Mouse (Mus musculus) CH12.LX (cell line): ENCODE data around the gene Gm44511.

Source experiments
- CTCF ChIP-seq, 2 experiments: IDR thresholded peaks in 1 of 2; conservative IDR thresholded peaks in 1 of 2; 2 replicates each; pipeline ENCODE4 v1.5.1; 2011 to 2012; ENCODE audit warnings: low read depth in 2 of 2, low read length in 2 of 2, improper control_type of control experiment in 1 of 2, inconsistent platforms in 1 of 2, mild to moderate bottlenecking in 1 of 2, moderate library complexity in 1 of 2
- ETS1 ChIP-seq: conservative IDR thresholded peaks from 2 replicates; pipeline ENCODE4 v1.6.1; 2012; ENCODE audit warnings: low read depth, mild to moderate bottlenecking, inconsistent platforms, low read length, improper control_type of control experiment, moderate library complexity
- GABPA ChIP-seq: IDR thresholded peaks from 2 replicates; pipeline ENCODE4 v1.6.1; 2012; ENCODE audit warnings: low read depth, low read length, improper control_type of control experiment, inconsistent platforms; ENCODE audit not compliant: insufficient replicate concordance
- HCFC1 ChIP-seq: IDR thresholded peaks from 2 replicates; pipeline ENCODE4 v1.6.1; 2012; ENCODE audit warnings: low read depth, mild to moderate bottlenecking, inconsistent platforms, low read length, improper control_type of control experiment
- MAZ ChIP-seq: IDR thresholded peaks from 2 replicates; pipeline ENCODE4 v1.6.1; 2012; ENCODE audit warnings: low read depth, mild to moderate bottlenecking, inconsistent platforms, low read length, improper control_type of control experiment, moderate library complexity
- POLR2A ChIP-seq: IDR thresholded peaks from 2 replicates; pipeline ENCODE4 v1.6.1; 2011; ENCODE audit warnings: low read depth, mild to moderate bottlenecking, improper control_type of control experiment, low read length
- SIN3A ChIP-seq: IDR thresholded peaks from 2 replicates; pipeline ENCODE4 v1.6.1; 2012; ENCODE audit warnings: low read length, improper control_type of control experiment, inconsistent platforms
- TBP ChIP-seq: conservative IDR thresholded peaks from 2 replicates; pipeline ENCODE4 v1.6.1; 2011; ENCODE audit warnings: low read depth, low read length, improper control_type of control experiment
- TCF12 ChIP-seq: IDR thresholded peaks from 2 replicates; pipeline ENCODE4 v1.6.1; 2014; ENCODE audit warnings: low read depth, mild to moderate bottlenecking, inconsistent platforms, low read length, improper control_type of control experiment
- ZC3H11A ChIP-seq: IDR thresholded peaks from 2 replicates; pipeline ENCODE4 v1.6.1; 2012; ENCODE audit warnings: low read depth, mild to moderate bottlenecking, inconsistent platforms, low read length, improper control_type of control experiment
- ZMIZ1 ChIP-seq: IDR thresholded peaks from 2 replicates; pipeline ENCODE4 v1.6.1; 2012; ENCODE audit warnings: low read depth, mild to moderate bottlenecking, inconsistent platforms, low read length, improper control_type of control experiment
- ZNF384 ChIP-seq: IDR thresholded peaks from 2 replicates; pipeline ENCODE4 v1.6.1; 2012; ENCODE audit warnings: low read depth, low read length, improper control_type of control experiment, inconsistent platforms

DNA sequence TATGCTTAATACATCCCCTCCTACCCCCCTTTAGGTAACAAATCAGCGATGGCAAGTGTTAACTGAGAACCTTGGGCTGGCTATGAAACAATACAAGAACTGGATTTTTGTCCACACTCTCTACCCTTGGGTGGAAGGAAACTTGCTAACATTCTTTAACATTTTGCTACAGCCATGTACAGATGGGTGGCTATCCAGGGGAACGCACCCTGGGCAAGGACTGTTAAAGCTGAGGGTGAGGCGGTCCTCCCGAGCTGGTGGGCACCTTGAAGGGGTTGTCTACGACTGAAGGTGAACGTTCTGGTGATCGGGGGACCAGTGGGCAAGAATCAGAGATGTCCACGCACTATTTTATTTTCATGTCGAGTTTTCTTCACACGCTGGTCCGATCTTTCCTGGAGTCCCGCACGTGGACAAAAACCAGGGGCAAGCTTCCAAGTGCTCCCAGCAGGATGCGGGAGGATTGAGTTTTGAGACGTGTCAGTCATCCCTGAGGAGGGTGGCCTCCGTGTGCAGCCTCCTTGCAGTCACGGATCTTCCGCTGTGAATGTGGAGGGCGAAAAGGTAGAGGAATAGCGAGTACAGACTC, 16.3 kb upstream of the Gm44511 start:
- TF ChIP-seq ZC3H11A (no peak), CTCF (conservative IDR thresholded peaks at IDR 0.05 in 1 of 2, IDR thresholded peaks at IDR 0.05 in 1 of 2; ENCODE audit: low read depth in 2 of 2, low read length in 2 of 2) (no peak), GABPA (no peak), ZNF384 (no peak), POLR2A (no peak), TBP (no peak), ETS1 (no peak), MAZ (no peak), TCF12 (no peak), HCFC1 (no peak), SIN3A (no peak), ZMIZ1 (no peak; the same call in 1 of the 2 replicates)
